Mouse (Mus musculus): Measurements from ENCODE around the gene Ccr6.

- TF ChIP-seq POLR2A (IDR thresholded peaks at IDR 0.05; ENCODE audit: borderline replicate concordance, control insufficient read depth, low read depth, low read length) (no peak), CTCF (IDR thresholded peaks at IDR 0.05; ENCODE audit: control insufficient read depth, insufficient read depth, low read length) (no peak)
These were observed 21.1 kb downstream of the Ccr6 start for GRCm38 (mm10) chr17:8256982-8257381.

Data from bone marrow, adult 2 months (tissue).